Mouse (Mus musculus) left cerebral cortex, postnatal 10 days (tissue): Measurements from ENCODE around the gene Kcnt2. TPM values are rescaled to one million over a fixed set of nuclear protein-coding genes. Genes with fewer than 3 reads are reported as not detected.

Experiments used
- DNase-seq, 2 experiments: peaks; one replicate each; pipeline ENCODE4 v3.0.0; 2021 to 2022; ENCODE audit warnings: low spot score in 2 of 2, mixed read lengths in 1 of 2; ENCODE audit errors: extremely low spot score in 1 of 2
- intact Hi-C: fragments of 180-260 bp; cut with DNase I; formaldehyde crosslinking; loops from one replicate; pipeline ENCODE4 v1.15.1; 2025
- total RNA-seq, 2 experiments: library from RNA; stranded (reverse); gene quantifications; 2 replicates each; pipeline ENCODE4 v1.2.3; 2021

Gene Kcnt2
- total RNA-seq, 2 experiments from 2014 or later = 47.3 to 52.5 TPM

DNA sequence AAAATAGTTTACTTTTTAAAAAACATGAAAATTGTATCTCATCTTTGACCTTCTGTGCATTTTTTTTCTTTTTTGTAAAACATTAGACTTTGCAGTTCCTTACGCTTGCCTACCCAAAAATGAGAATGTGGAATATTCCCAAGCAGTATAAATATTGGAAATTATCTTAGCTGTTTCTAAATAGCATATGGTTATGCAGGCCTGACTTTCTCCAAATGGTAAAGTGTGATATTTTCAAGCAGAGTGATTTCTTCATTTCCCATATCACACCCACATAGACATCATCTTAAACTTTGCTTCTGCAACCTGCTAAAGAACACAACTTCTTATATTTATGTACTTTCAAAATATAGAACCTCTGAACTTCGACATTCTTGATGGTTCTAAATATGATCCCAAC, 210.9 kb downstream of the Kcnt2 start:
- intact Hi-C loops = no loop called here
- no peak for DNase-seq

GRCm38 (mm10) chr1:140468315-140468714, 222.4 kb downstream of the Kcnt2 start:
- DNase-seq = no peak
- intact Hi-C loops = no loop called here

GRCm38 (mm10) chr1:140469586-140469985, 223.6 kb downstream of the Kcnt2 start:
- intact Hi-C loops = no loop called here
- no peak for DNase-seq

DNA sequence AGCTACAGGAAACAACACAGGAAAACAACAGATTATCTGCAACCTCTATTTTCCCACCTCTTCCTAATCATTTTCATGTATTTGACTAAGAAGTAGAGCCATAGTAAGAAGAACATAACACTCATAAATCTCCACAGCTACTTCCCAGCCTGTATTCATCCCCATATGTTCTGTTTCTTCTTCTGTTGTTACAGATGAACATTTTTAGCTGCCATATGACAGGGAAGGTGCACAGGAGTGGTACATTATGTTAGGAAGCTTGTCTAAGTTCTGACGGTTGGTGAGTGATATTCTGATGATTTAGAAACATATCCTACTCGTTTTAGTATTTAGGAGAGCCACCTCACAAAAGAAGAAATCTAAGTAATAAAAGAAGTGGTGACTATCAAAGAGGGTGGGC, 231.0 kb downstream of the Kcnt2 start:
- intact Hi-C loops = no loop called here

GRCm38 (mm10) chr1:140484016-140484415, 238.1 kb downstream of the Kcnt2 start:
- intact Hi-C loops = no loop called here
- no peak for DNase-seq

More for the DNA sequence above, 231.0 kb downstream of the Kcnt2 start:
- no peak for DNase-seq

- intact Hi-C loops = no loop called here
- peak in 1 of 2 experiments; percentile 48 for DNase-seq
These were observed 243.9 kb downstream of the Kcnt2 start for GRCm38 (mm10) chr1:140489816-140490215.

DNA sequence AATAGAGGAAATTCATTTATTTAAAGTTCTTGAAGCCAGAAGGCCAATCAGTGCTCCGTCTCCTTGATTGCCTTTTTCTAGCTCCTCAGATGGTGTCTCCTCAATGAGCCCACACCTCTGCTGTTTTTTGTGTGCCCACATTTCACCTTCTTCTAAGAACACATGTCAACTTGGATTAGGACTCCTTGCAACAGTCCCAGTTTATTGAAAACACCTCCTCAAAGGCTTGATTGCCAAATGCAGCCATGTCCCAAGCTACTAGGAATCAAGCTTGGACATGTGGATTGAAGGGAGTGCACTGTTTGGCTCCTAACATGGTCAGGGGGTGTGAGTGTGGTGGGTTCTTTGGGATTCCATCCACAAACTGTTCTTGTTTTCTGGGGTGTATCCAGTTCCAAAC, 245.4 kb downstream of the Kcnt2 start:
- intact Hi-C loops = no loop called here
- DNase-seq = no peak

DNA sequence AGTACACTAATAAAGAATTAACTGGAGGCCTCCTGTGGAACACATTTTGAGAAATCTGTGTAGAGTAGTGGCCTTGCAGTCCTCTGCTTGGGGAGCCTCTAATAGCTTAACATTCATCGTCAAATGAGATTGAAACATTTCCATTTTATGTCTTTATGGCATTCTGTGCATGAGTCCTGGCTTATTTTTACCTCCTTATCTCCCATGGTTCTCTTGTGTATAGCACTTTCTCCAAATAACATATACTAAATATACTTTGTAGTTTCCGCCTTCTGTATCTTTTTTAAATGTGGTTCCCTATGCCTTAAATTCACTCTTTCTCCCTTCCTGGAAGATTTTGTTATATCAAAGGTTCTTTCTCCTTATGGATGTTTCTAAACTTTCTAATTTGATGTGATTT, 246.3 kb downstream of the Kcnt2 start:
- intact Hi-C loops = no loop called here
- DNase-seq = no peak

DNA sequence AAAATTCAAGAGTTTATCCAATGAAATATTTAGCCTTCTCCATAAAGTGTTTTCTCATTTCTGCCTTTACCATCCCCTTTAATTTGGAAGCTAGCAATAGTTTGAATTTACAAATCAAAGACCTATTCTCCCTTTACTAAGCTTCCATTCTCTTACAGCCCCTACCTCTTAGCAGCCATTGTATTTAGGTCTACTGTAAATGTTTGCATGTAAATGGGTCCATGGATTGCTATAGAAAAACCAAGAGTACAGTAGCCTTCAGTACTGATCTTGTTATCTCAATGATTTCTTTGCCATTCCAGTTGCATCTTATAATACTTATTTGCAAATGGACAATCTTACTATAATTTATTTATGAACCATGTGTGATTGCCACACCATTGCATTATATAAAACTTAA, 267.5 kb downstream of the Kcnt2 start:
- intact Hi-C loops = no loop called here
- DNase-seq = no peak

DNA sequence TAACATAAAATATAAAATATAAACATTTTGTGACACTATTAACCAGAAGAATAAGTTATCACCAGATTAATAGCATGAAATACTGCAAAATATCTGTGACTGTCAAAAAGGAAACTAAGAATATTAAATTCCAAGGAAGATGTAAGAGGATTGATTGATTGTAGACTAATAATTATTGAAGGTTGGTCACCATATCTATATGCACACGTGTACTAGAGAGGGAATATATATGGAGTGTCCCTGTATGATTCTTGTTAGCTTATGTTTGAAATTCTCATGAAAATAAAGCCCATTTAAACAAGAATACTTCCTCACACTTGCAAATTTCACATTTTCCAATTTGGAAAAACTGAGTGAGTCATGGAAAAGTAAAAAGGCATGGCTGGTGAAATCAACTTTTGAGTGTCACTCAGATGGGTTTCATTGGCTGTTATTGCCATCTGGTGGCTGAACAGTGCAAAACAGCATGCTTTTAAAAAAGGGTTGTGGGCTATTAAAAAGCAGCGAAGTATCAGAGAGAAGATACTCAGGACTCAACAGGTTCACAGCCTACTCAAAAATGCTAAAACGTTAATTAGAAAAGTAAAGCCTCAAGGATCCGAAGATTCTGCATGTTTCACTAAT, 285.4 kb downstream of the Kcnt2 start:
- intact Hi-C loops = loop anchor here (2.0 kb wide), 1 partner anchor 361 kb away; no protein-coding TSS in a partner anchor
- DNase-seq = peak; percentile 49 to 62

GRCm38 (mm10) chr1:140534849-140535248, 288.9 kb downstream of the Kcnt2 start:
- intact Hi-C loops = no loop called here
- DNase-seq = no peak

GRCm38 (mm10) chr1:140542066-140542465, 296.1 kb downstream of the Kcnt2 start:
- DNase-seq = no peak
- intact Hi-C loops = no loop called here

- intact Hi-C loops = no loop called here
- no peak for DNase-seq
These were observed 302.8 kb downstream of the Kcnt2 start for GRCm38 (mm10) chr1:140548711-140549110.

DNA sequence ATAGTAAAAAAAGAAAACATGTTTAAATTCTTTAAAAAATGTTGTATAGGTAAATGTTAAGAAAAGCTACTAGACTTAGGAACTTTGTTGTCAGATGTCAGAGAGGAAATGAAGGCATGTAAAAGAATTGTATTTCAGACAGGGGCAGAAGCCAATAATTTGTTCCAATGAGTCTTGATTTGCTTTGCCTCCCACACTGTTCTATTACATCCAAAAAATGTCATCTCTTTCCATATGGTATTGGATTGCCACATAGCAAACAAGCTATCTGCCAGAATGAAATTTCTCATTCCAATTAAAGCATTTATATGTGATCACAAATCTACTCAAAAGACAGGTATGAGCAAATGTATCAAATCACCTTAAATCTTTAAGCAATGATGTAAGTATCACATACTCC, 314.8 kb downstream of the Kcnt2 start:
- intact Hi-C loops = no loop called here
- DNase-seq = no peak

- DNase-seq = no peak
- intact Hi-C loops = no loop called here
These were observed 326.2 kb downstream of the Kcnt2 start for GRCm38 (mm10) chr1:140572141-140572540.

GRCm38 (mm10) chr1:140578607-140579006, 332.6 kb downstream of the Kcnt2 start:
- intact Hi-C loops = no loop called here
- DNase-seq = no peak

- intact Hi-C loops = no loop called here
- DNase-seq = no peak
These were observed 342.3 kb downstream of the Kcnt2 start for GRCm38 (mm10) chr1:140588302-140588701.

DNA sequence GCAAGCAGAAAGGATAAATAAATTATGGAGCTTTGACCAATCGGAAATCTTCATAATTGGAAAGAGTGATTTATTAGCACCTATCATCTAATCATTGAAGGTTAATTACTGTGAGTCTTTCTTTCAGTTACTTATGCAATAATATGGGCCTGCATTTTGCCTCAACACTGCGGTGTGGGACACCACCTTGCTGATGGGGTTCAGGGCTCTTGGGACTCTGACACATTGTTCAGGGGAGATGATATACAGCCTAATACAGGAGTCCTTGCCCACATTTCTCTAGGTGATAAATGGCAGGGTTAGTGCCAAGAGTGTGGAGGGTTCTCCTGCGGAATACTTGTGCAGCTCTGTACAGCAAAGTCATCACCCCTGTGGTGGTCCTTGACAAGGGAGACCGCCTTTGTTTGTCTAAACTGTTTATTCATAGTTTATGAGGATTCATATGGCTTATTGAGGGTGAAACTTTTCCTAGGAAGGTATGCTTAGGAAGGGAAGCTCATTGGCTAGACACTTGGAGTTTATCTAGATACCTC, 362.9 kb downstream of the Kcnt2 start:
- no peak for DNase-seq
- intact Hi-C loops = no loop called here

DNA sequence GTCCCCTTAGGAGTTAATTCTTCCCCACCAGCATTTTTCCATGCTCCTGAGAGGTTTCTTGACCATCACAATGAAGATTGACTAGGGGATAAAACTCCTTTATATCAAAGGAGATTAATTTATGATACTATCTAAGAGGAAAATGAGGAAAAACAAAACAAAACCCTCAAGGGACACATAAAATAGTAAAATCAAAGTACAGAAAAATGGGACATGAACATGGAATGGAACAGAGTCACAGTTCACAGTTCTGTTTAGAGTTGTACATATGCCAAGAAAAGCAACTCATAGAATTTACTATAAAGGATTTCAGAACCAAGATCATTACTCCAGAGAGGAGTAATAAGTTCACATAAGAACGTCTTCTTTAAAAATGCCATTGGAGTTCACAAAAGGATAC, 367.1 kb downstream of the Kcnt2 start:
- no peak for DNase-seq
- intact Hi-C loops = no loop called here

DNA sequence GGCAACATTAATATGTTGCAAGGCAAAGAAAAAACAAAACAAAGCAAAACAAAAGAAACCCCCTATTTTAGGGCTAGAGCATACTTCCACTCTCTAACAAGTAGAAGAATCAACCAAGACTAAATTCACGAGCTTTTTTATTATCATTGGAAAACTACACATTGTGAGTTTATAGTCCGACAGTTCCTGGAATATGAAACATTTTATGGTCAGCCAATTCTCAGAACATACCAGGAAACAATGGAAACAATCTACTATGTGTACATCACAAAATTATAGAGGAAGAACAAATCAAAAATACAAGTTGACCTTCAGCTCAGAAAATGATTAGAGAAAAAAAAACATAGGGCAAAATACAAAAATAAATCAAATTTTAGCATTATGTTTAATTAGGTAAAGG, 368.9 kb downstream of the Kcnt2 start:
- intact Hi-C loops = no loop called here
- no peak for DNase-seq

- DNase-seq = no peak
- intact Hi-C loops = no loop called here
These were observed 372.2 kb downstream of the Kcnt2 start for GRCm38 (mm10) chr1:140618164-140618563.
